Mouse (Mus musculus) erythroblast, embryonic 14.5 days (primary cell): ENCODE measurements around the gene Slc25a47. TPM values are rescaled to one million over a fixed set of nuclear protein-coding genes. Genes with fewer than 3 reads are reported as not detected.

Source experiments
- H3K27me3 ChIP-seq: 2 replicates; pipeline ENCODE4 v1.6.1; 2012; ENCODE audit warnings: inconsistent platforms; ENCODE audit not compliant: control insufficient read depth
- H3K36me3 ChIP-seq: 2 replicates; pipeline ENCODE4 v1.6.1; 2012; ENCODE audit warnings: mild to moderate bottlenecking, inconsistent platforms; ENCODE audit not compliant: control insufficient read depth
- H3K4me1 ChIP-seq: 2 replicates; pipeline ENCODE4 v1.6.1; 2012; ENCODE audit warnings: inconsistent platforms; ENCODE audit not compliant: control insufficient read depth
- H3K4me3 ChIP-seq: replicated peaks from 2 replicates; pipeline ENCODE3; 2012; ENCODE audit warnings: moderate library complexity, mild to moderate bottlenecking, inconsistent platforms
- H3K9me3 ChIP-seq: 2 replicates; pipeline ENCODE4 v1.6.1; 2012; ENCODE audit warnings: low read length, inconsistent platforms, mixed read lengths; ENCODE audit not compliant: control insufficient read depth
- GATA1 ChIP-seq: IDR thresholded peaks from 2 replicates; pipeline ENCODE4 v1.6.1; 2012; ENCODE audit warnings: low read length, inconsistent platforms, mixed read lengths
- TAL1 ChIP-seq: IDR thresholded peaks from 3 replicates; pipeline ENCODE4 v1.6.1; 2012; ENCODE audit warnings: low read length, inconsistent platforms, mixed read lengths
- polyA plus RNA-seq: library from polyadenylated mRNA; stranded (reverse); fragments of >175 nt; gene quantifications from 2 replicates; pipeline ENCODE4 v1.2.3, GENCODE M21; 2012

Gene Slc25a47
- polyA plus RNA-seq, 1 experiment = 0.19 TPM

GRCm38 (mm10) chr12:108824225-108824874 lies 11.5 kb upstream of the Slc25a47 start:
- H3K4me3 ChIP-seq = no peak overlapping the region
- H3K27me3 ChIP-seq = no peaks in the 10 kb centered on the region
- H3K9me3 ChIP-seq = peaks cover 17% of the 10 kb centered on the region
- peaks cover 38% of the 10 kb centered on the region for H3K36me3 ChIP-seq
- TF ChIP-seq GATA1 = no peak
- TF ChIP-seq TAL1 = no peak
- H3K4me1 ChIP-seq = no peaks in the 10 kb centered on the region; the same call in none of the 2 replicates

GRCm38 (mm10) chr12:108825561-108826224 lies 10.2 kb upstream of the Slc25a47 start:
- no peaks in the 10 kb centered on the region for H3K27me3 ChIP-seq
- no peak overlapping the region for H3K4me3 ChIP-seq
- peaks cover 25% of the 10 kb centered on the region for H3K36me3 ChIP-seq
- TF ChIP-seq GATA1 = no peak
- no peak for TF ChIP-seq TAL1
- peaks cover 17% of the 10 kb centered on the region for H3K9me3 ChIP-seq
- no peaks in the 10 kb centered on the region; the same call in none of the 2 replicates for H3K4me1 ChIP-seq

GRCm38 (mm10) chr12:108826282-108826957 lies 9.4 kb upstream of the Slc25a47 start:
- Histone ChIP-seq H3K4me1 (no peaks in the 10 kb centered on the region; the same call in none of the 2 replicates), H3K9me3 (peaks cover 17% of the 10 kb centered on the region), H3K4me3 (no peak overlapping the region), H3K36me3 (peaks cover 23% of the 10 kb centered on the region), H3K27me3 (no peaks in the 10 kb centered on the region)
- TF ChIP-seq GATA1 (no peak), TAL1 (no peak)

- no peak overlapping the region for H3K4me3 ChIP-seq
- peaks cover 23% of the 10 kb centered on the region for H3K36me3 ChIP-seq
- TF ChIP-seq TAL1 (no peak), GATA1 (no peak)
- no peaks in the 10 kb centered on the region; the same call in none of the 2 replicates for H3K4me1 ChIP-seq
- H3K27me3 ChIP-seq = no peaks in the 10 kb centered on the region
- peaks cover 17% of the 10 kb centered on the region for H3K9me3 ChIP-seq
These were observed 8.8 kb upstream of the Slc25a47 start for GRCm38 (mm10) chr12:108826958-108827535.

GRCm38 (mm10) chr12:108827641-108828040 lies 8.2 kb upstream of the Slc25a47 start:
- Histone ChIP-seq H3K4me3 (no peak overlapping the region), H3K27me3 (no peaks in the 10 kb centered on the region), H3K36me3 (peaks cover 23% of the 10 kb centered on the region), H3K9me3 (peaks cover 17% of the 10 kb centered on the region), H3K4me1 (no peaks in the 10 kb centered on the region; the same call in none of the 2 replicates)
- TF ChIP-seq TAL1 (no peak), GATA1 (no peak)

- Histone ChIP-seq H3K9me3 (peaks cover 17% of the 10 kb centered on the region), H3K36me3 (peaks cover 23% of the 10 kb centered on the region), H3K4me3 (no peak overlapping the region), H3K27me3 (peaks cover 3% of the 10 kb centered on the region), H3K4me1 (peaks cover 2% of the 10 kb centered on the region)
- no peak for TF ChIP-seq TAL1
- TF ChIP-seq GATA1 = no peak
These were observed 6.2 kb upstream of the Slc25a47 start for GRCm38 (mm10) chr12:108829636-108830035.

GRCm38 (mm10) chr12:108830358-108830757 lies 5.5 kb upstream of the Slc25a47 start:
- peaks cover 23% of the 10 kb centered on the region for H3K36me3 ChIP-seq
- peaks cover 17% of the 10 kb centered on the region for H3K9me3 ChIP-seq
- TF ChIP-seq TAL1 = no peak
- no peak for TF ChIP-seq GATA1
- peaks cover 6% of the 10 kb centered on the region for H3K27me3 ChIP-seq
- peaks cover 9% of the 10 kb centered on the region for H3K4me1 ChIP-seq
- no peak overlapping the region for H3K4me3 ChIP-seq

GRCm38 (mm10) chr12:108831966-108832643 lies 3.7 kb upstream of the Slc25a47 start:
- no peak overlapping the region for H3K4me3 ChIP-seq

More at GRCm38 (mm10) chr12:108831966-108832643, 3.7 kb upstream of the Slc25a47 start:
- Histone ChIP-seq H3K4me1 (peaks cover 26% of the 10 kb centered on the region), H3K9me3 (peaks cover 12% of the 10 kb centered on the region), H3K27me3 (peaks cover 6% of the 10 kb centered on the region), H3K36me3 (peaks cover 12% of the 10 kb centered on the region)
- no peak for TF ChIP-seq TAL1
- TF ChIP-seq GATA1 = no peak
